Mouse (Mus musculus): ENCODE data around the gene Cabcoco1. TPM values are rescaled to one million over a fixed set of nuclear protein-coding genes. Genes with fewer than 3 reads are reported as not detected.

Gene Cabcoco1
- polyA plus RNA-seq, 1 experiment, result not detected

DNA sequence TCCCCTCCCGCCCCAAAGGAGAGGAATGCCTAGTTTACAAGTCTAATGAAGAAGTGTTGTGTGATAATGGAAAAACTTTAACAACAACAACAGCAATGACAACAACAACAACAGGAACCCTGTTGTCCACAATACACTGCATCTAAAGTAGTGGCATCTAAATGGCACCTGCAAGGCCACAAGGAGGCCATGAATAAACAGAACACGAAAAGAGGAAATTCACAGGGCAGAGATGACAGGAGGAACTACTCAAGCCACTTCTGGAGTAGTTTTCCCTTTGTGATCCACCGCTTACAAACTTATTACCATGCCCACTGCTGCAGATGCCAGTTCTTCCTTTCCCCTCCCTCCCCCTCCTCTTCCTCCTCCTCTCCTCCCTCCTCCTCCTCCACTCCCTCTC is 99.0 kb downstream of the Cabcoco1 start:
- H3K27ac ChIP-seq (ENCODE audit: insufficient read depth, low read depth, low read length), result no peak overlapping the region
- TF ChIP-seq CTCF (IDR thresholded peaks at IDR 0.05; ENCODE audit: low read depth, low read length) (no peak), POLR2A (IDR thresholded peaks at IDR 0.05; ENCODE audit: borderline replicate concordance, low read depth, low read length) (no peak)
- H3K4me3 ChIP-seq (ENCODE audit: insufficient read depth, low read length), result no peak overlapping the region
- peaks cover 12% of the 10 kb centered on the region for H3K4me1 ChIP-seq (ENCODE audit: control insufficient read depth, insufficient read depth, low read length)

GRCm38 (mm10) chr10:68441931-68442662 is 99.6 kb downstream of the Cabcoco1 start:
- no peak overlapping the region for H3K27ac ChIP-seq (ENCODE audit: insufficient read depth, low read depth, low read length)
- peaks cover 12% of the 10 kb centered on the region for H3K4me1 ChIP-seq (ENCODE audit: control insufficient read depth, insufficient read depth, low read length)
- TF ChIP-seq CTCF (IDR thresholded peaks at IDR 0.05; ENCODE audit: low read depth, low read length), result no peak
- no peak for TF ChIP-seq POLR2A (IDR thresholded peaks at IDR 0.05; ENCODE audit: borderline replicate concordance, low read depth, low read length)
- no peak overlapping the region for H3K4me3 ChIP-seq (ENCODE audit: insufficient read depth, low read length)

- Histone ChIP-seq H3K27ac (ENCODE audit: insufficient read depth, low read depth, low read length) (no peak overlapping the region), H3K4me1 (ENCODE audit: control insufficient read depth, insufficient read depth, low read length) (peaks cover 3% of the 10 kb centered on the region), H3K4me3 (ENCODE audit: insufficient read depth, low read length) (no peak overlapping the region)
- TF ChIP-seq POLR2A (IDR thresholded peaks at IDR 0.05; ENCODE audit: borderline replicate concordance, low read depth, low read length) (no peak), CTCF (IDR thresholded peaks at IDR 0.05; ENCODE audit: low read depth, low read length) (no peak)
These were observed 101.2 kb downstream of the Cabcoco1 start for GRCm38 (mm10) chr10:68440515-68440914.

DNA sequence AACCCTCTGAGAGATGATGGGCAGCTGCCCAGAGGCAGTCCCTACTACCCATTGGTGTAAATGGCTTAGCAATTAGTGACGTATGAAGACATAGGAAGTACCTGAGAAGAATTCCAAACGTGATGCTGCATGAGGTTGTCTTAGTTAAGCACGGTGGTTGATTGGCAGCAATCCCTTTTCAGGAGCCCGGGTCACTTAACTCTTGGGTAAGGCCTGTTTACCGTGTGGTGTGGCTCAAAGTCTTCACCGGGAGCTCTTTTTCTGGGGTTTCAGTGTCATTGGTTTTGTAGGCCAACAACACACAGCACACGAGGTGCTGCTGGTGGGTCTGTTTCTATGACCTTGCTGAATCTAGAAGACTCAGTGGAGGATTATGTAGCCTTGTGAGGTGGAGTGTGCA is 105.9 kb downstream of the Cabcoco1 start:
- Histone ChIP-seq H3K4me3 (ENCODE audit: insufficient read depth, low read length) (no peak overlapping the region), H3K4me1 (ENCODE audit: control insufficient read depth, insufficient read depth, low read length) (peaks cover 5% of the 10 kb centered on the region), H3K27ac (ENCODE audit: insufficient read depth, low read depth, low read length) (no peak overlapping the region)
- TF ChIP-seq CTCF (IDR thresholded peaks at IDR 0.05; ENCODE audit: low read depth, low read length) (no peak), POLR2A (IDR thresholded peaks at IDR 0.05; ENCODE audit: borderline replicate concordance, low read depth, low read length) (no peak)

DNA sequence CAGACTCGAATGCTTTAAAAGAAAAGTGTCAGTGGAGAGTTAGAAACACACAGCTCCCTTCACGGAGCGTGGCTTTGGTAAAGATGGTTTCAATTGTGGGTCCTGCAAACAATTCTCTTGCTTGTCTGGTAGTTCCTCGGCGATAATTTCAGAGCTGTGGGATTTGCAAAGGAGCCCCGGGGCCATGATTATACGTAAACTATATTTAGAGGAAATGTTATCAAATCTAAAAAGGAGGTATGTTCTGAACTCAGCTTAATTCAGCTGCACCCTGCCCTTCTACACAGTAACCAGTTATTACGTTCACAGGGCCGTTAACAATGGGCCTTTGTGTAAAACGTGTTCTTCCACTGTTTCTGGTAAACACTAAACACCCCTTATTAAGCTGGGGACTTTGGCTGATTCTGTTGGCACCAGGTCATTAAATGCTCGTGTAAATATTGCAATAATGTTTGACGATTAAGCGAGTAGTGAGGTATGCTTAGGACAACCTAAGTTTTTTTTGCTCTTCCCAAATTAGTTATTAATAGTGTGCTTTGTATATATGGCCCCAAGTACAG is 106.6 kb downstream of the Cabcoco1 start:
- H3K4me1 ChIP-seq (ENCODE audit: control insufficient read depth, insufficient read depth, low read length), result peaks cover 5% of the 10 kb centered on the region
- no peak for TF ChIP-seq POLR2A (IDR thresholded peaks at IDR 0.05; ENCODE audit: borderline replicate concordance, low read depth, low read length)
- no peak overlapping the region for H3K27ac ChIP-seq (ENCODE audit: insufficient read depth, low read depth, low read length)
- no peak overlapping the region for H3K4me3 ChIP-seq (ENCODE audit: insufficient read depth, low read length)

GRCm38 (mm10) chr10:68434045-68434639 is 107.6 kb downstream of the Cabcoco1 start:
- TF ChIP-seq CTCF (IDR thresholded peaks at IDR 0.05; ENCODE audit: low read depth, low read length) (no peak), POLR2A (IDR thresholded peaks at IDR 0.05; ENCODE audit: borderline replicate concordance, low read depth, low read length) (no peak)
- H3K4me1 ChIP-seq (ENCODE audit: control insufficient read depth, insufficient read depth, low read length), result peaks cover 5% of the 10 kb centered on the region
- no peak overlapping the region for H3K4me3 ChIP-seq (ENCODE audit: insufficient read depth, low read length)
- 0 out of 2 replicates have a peak overlapping the region, but pooled peaks have one; percentile 24 for H3K27ac ChIP-seq (ENCODE audit: insufficient read depth, low read depth, low read length)

GRCm38 (mm10) chr10:68431346-68431745 is 110.3 kb downstream of the Cabcoco1 start:
- Histone ChIP-seq H3K4me3 (ENCODE audit: insufficient read depth, low read length) (no peak overlapping the region), H3K4me1 (ENCODE audit: control insufficient read depth, insufficient read depth, low read length) (peaks cover 5% of the 10 kb centered on the region), H3K27ac (ENCODE audit: insufficient read depth, low read depth, low read length) (no peak overlapping the region)
- no peak for TF ChIP-seq CTCF (IDR thresholded peaks at IDR 0.05; ENCODE audit: low read depth, low read length)
- TF ChIP-seq POLR2A (IDR thresholded peaks at IDR 0.05; ENCODE audit: borderline replicate concordance, low read depth, low read length), result no peak

- TF ChIP-seq POLR2A (IDR thresholded peaks at IDR 0.05; ENCODE audit: borderline replicate concordance, low read depth, low read length), result no peak
- Histone ChIP-seq H3K27ac (ENCODE audit: insufficient read depth, low read depth, low read length) (no peak overlapping the region), H3K4me1 (ENCODE audit: control insufficient read depth, insufficient read depth, low read length) (peaks cover 5% of the 10 kb centered on the region), H3K4me3 (ENCODE audit: insufficient read depth, low read length) (no peak overlapping the region)
These were observed 110.8 kb downstream of the Cabcoco1 start for GRCm38 (mm10) chr10:68430929-68431328.

DNA sequence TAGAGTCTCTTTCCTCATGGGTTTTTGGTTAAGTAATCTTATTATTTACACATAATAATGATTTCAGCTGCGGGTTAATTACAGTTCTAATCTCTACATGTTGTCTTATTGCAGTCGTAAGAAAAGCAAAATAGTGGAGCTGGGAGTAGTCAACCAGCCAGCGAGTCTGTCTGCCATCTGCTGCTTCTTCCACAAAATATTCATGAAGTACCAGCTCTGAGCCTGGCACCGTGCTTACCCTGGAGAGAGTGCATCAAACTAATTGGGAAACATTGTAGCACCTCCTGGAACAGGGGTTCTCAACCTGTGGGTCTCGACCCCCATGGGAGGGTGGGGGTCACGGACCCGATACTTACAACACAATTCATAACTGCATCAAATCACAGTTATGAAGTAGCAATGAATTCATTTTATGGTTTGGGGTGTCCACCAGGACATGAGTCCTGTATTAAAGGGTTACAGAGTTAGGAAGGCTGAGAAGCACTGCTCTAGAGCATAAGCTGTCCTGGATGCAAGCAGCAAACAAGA is 121.2 kb downstream of the Cabcoco1 start:
- H3K27ac ChIP-seq (ENCODE audit: insufficient read depth, low read depth, low read length), result no peak overlapping the region
- no peak overlapping the region for H3K4me3 ChIP-seq (ENCODE audit: insufficient read depth, low read length)
- TF ChIP-seq POLR2A (IDR thresholded peaks at IDR 0.05; ENCODE audit: borderline replicate concordance, low read depth, low read length) (no peak), CTCF (IDR thresholded peaks at IDR 0.05; ENCODE audit: low read depth, low read length) (no peak)
- no peaks in the 10 kb centered on the region for H3K4me1 ChIP-seq (ENCODE audit: control insufficient read depth, insufficient read depth, low read length)

DNA sequence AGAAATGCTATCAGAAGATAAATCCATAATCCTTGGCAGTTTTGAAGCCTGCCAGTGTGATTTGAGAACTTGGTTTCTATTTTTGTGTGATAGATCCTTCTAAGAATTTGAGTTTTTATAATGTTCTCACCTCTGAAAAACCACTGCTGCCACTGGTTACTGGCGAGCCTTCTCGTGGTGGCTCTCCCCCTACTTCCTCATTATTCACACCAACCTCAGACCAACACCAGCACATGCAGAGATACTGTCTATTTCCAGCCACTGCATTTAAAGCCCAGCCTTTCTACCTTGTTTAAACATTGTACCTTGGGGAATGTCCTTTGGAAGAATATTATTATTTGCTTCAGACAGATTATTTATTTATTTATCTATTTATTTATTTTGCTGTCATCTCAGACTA is 121.8 kb downstream of the Cabcoco1 start:
- TF ChIP-seq POLR2A (IDR thresholded peaks at IDR 0.05; ENCODE audit: borderline replicate concordance, low read depth, low read length) (no peak), CTCF (IDR thresholded peaks at IDR 0.05; ENCODE audit: low read depth, low read length) (no peak)
- H3K27ac ChIP-seq (ENCODE audit: insufficient read depth, low read depth, low read length), result no peak overlapping the region
- H3K4me3 ChIP-seq (ENCODE audit: insufficient read depth, low read length), result no peak overlapping the region
- H3K4me1 ChIP-seq (ENCODE audit: control insufficient read depth, insufficient read depth, low read length), result no peaks in the 10 kb centered on the region
